Mouse (Mus musculus) spleen, adult 2 months (tissue): ENCODE measurements at regions not wholly inside any gene's neighbourhood (a gene's known extent, or its start where the extent isn't known, plus 50 kb on each side); places are given as distances from the start of the nearest gene placed in this dataset.

Experiments used
- CTCF ChIP-seq: fragments of 200-500 bp; IDR thresholded peaks from 2 replicates; pipeline ENCODE4 v1.5.1; 2011; ENCODE audit warnings: mild to moderate bottlenecking, inconsistent platforms; ENCODE audit not compliant: insufficient read depth, insufficient read length, insufficient replicate concordance; ENCODE audit errors: extremely low read depth
- POLR2A ChIP-seq: fragments of 200-500 bp; IDR thresholded peaks from 2 replicates; pipeline ENCODE4 v1.6.1; 2011; ENCODE audit warnings: low read depth, low read length, inconsistent platforms

DNA sequence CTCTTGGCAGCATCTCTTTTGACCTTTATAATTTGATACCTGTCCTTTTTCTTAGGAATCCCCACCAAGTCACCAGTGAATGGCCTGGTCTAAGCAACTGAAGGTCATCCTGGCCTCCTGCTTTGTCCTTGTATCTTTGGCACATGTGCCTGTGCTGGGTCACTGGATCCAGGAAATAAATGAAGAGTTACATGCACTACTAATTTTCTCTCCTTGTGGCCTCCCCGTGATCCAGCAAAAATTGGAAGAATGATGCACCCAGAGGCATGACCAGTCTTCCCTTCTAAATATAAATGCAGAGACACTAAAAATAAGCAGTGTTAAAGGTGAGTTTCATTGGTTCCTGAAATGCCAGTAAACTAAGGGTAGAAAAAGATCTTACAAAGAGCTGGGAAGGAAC lies 141.4 kb upstream of the Nampt start:
- TF ChIP-seq CTCF (no peak), POLR2A (no peak)
